Mouse (Mus musculus) brain, embryonic 14.5 days (tissue): Measurements from ENCODE around the gene Pml. TPM values are rescaled to one million over a fixed set of nuclear protein-coding genes. Genes with fewer than 3 reads are reported as not detected.
"Not testable (repeated sequence)": the region's sequence is repeated elsewhere in the genome, so short reads cannot be mapped to it uniquely, and the experiment has no call there.

Source experiments
- DNase-seq: peaks from one replicate; pipeline ENCODE4 v3.0.0-alpha.2; 2011; ENCODE audit warnings: low read depth
- CTCF ChIP-seq: fragments of 200-500 bp; IDR thresholded peaks from 2 replicates; pipeline ENCODE4 v1.5.1; 2012; ENCODE audit warnings: inconsistent platforms, mild to moderate bottlenecking, moderate library complexity, borderline replicate concordance; ENCODE audit not compliant: insufficient read depth, insufficient read length; ENCODE audit errors: extremely low read depth
- POLR2A ChIP-seq: fragments of 200-500 bp; IDR thresholded peaks from 2 replicates; pipeline ENCODE4 v1.6.1; 2012; ENCODE audit warnings: mild to moderate bottlenecking, inconsistent platforms, borderline replicate concordance; ENCODE audit not compliant: poor library complexity, insufficient read depth, insufficient read length, severe bottlenecking; ENCODE audit errors: extremely low read depth
- polyA plus RNA-seq: library from polyadenylated mRNA; depleted of rRNA; stranded (reverse); fragments of >200 nt; gene quantifications from 2 replicates; pipeline ENCODE4 v1.2.3, GENCODE M21; 2012

Pml gene
- polyA plus RNA-seq, 1 experiment = 7.1 TPM

DNA sequence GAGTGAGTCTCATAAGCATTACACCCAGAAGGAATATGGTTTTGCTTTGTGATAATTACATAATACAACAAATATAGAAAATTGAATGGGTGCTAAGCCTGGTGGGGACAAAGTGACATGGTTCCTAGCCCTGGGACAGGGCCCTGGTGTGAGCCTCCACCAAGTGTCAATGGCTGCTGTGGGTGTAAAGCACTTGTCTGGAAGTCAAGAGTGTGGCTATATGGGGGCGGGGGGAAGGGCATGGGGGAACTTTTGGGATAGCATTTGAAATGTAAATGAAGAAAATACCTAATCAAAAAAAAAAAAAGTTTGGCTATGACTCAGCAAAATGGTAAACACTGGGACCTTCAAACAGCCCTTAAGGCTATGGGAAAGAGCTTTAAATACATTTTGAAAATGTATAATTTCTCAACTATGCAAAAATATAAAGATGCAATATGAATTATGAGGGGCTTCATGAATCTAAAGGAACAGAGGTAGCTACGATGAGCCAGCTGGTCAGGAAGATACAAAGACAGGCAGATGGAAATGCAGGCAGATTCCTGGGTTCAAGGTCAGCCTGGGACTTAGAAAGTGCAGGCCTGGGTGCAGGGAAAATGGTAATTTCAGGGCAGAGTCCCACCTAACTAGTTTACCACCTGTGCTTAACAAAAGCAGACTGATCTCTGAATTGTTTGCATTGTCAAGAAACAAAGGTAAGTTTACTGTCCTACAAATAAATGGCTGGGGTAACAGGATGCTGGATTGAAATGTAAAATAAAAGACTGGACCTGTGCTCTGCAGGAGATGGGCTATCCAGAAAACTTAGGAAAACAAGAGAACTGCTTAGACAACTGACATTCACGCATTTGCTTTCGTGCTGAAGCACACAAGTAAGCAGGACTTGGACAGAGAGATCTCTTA lies 29.5 kb upstream of the Pml start:
- no peak for DNase-seq
- no peak for TF ChIP-seq CTCF

DNA sequence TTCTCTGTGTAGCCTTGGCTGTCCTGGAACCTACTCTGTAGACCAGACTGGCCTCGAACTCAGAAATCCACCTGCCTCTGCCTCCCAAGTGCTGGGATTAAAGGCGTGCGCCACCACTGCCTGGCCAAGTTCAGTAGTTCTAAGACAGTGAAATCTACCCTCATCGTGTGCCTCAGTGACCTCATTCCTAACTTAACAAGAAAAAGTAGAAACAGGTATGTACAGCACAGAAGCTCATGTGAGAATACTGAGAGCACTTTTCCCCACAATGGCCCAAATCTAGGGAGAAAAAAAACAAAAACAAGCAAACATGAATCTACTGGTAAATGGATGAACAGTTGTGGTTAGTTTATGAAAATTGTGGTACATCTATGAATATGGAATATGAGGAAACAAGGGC lies 28.7 kb upstream of the Pml start:
- TF ChIP-seq POLR2A (no peak), CTCF (no peak)
- DNase-seq = no peak

DNA sequence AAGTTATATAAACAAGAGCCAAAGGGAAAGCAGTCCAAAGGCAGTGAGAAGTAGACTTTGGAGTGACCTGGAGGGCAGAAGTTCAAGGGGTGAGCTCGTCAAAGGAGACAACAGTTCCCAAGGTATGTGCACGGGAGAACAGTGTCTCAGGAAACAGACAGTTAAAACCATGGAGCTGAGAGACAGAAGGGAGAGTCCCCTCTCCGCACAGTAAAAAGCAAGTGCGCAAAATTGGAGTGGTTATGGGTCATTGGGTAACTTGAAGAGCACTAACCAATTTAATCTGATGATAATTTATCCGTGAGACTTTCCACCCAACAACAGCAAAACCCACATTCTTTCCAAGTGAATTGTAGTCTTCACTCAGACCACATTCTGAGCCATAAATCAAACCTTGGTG lies 26.8 kb upstream of the Pml start:
- DNase-seq = no peak
- TF ChIP-seq CTCF = no peak
- no peak for TF ChIP-seq POLR2A

DNA sequence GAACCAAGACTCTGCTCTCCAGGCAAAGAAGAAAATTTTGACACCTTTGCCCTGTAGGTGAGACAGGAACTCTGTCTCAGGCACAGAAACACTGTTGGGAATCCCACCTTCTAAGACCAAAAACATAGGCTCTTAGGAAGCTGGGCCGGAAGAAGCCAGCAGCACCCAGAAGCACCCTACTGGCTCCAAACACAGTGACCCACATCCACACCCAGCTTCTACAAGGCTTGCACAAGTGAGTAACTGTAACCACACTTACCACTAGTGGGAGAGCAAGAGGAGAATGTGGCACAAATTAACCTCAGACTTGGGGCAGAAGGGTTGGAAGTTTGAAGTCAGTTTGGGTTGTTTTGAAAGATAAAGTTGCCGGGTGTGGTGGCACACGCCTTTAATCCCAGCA lies 26.2 kb upstream of the Pml start:
- TF ChIP-seq CTCF (no peak), POLR2A (no peak)

DNA sequence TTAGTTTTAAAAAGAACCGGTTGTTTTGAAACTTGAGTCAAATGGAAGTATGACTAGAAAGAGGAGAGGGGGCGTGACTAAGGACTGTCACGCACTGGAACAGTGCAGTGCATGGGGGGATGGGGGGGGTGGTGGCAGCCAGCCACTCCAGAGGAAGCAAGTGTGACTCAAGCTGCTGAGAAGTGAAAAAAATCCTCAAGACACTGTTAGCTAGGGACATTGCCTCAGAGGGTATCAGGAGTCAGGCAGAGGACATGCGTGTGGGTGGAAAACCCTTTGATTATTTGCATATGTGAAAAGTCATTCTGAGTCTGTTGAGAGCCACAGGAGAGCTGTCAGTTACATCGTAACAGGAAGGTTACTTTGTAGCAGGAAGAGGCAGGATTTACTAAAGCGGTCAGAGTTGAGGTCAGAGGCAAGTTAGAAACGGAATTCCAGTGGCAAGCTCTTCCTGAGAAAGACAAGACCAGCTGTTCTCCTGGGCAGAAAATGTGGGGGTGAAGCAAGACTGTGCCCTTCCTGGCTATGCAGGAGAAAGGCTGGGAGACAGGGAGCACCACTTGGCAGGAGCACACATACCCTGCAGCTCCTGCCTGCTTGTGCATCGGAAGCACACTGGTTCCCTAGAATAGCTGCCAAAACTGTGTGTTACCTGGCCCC lies 25.7 kb upstream of the Pml start:
- DNase-seq = peak; percentile 61
- TF ChIP-seq POLR2A (no peak), CTCF (no peak)

More for the DNA sequence above, 26.2 kb upstream of the Pml start:
- DNase-seq = no peak

DNA sequence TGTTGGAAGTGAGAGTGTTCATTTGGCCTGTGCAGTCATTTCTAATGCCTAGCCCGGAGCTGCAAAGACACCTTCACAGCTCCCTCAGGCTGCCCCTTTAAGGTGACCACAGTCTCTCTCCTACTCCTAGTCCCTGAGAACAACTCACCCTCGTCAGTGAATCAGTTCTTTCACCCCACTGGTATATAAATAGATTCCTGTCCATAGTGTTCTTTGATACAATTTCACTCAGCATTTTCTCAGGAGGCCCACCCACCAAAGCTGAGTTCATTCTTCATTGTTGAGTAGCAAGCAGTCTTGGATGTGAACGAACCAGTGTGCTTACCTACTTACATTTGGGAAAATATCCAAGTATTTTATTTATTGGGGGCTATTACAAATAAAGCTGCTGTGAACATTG lies 25.0 kb upstream of the Pml start:
- no peak for DNase-seq
- no peak for TF ChIP-seq CTCF
- TF ChIP-seq POLR2A = no peak

DNA sequence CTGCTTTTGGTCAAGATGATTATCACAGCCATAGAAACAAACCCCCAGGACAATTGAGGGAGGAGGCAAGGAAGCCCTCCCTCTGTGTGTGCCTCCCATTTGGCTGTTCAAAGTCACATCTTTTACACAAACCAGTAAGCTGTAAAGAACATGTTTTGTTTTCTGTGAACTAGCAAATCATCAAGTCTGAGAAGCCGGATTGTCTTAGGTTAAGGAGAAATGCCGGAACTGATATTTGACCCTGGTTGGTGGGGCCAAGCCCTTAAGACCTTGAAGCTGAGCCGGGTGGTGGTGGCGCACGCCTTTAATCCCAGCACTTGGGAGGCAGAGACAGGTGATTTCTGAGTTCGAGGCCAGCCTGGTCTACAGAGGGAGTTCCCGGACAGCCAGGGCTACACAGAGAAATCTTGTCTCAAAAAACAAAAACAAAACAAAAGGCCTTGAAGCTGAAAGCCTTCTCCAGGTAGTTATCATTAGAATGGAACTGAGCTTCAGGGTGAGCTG lies 24.6 kb upstream of the Pml start:
- TF ChIP-seq POLR2A = no peak
- no peak for TF ChIP-seq CTCF
- DNase-seq = no peak

DNA sequence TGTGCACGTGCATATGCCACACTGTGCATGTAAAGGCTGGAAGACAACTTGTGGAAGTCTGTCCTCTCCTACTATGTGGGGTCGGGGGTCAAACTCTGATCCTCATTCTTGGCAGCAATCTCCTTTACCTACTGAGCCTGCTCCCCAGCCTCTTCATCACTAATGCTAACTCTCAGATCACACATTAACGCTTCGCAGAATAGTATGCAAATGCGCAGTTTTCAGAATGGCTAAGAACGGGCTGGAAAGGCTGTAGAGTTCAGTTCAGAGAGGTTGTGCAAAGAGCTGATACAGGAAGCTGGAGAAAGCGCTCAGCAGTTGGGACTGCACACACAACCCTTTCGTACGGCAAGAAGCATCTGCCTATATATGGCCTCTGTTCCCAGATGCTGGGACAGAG lies 23.3 kb upstream of the Pml start:
- no peak for TF ChIP-seq CTCF
- TF ChIP-seq POLR2A = no peak
- no peak for DNase-seq

DNA sequence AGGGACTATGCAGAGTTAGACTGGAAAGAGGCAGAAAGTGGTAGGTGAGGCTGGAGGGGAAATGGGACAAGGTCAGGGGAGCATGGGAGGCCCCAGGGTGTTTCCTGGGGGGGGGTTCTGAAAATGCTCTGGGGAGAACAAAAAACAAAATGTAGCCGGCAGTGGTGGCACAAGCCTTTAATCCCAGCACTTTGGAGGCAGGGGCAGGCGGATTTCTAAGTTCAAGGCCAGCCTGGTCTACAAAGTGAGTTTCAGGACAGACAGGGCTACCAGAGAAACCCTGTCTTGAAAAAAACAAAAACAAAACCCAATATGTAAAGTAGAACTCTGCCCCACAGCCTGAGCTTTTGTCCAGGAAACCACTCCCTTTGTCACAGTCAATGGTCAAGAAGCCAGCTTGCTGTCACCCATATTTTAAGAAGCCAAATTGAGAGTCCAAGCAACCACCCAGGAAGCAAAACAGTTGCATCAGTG lies 22.5 kb upstream of the Pml start:
- TF ChIP-seq POLR2A (no peak), CTCF (no peak)
- no peak for DNase-seq

DNA sequence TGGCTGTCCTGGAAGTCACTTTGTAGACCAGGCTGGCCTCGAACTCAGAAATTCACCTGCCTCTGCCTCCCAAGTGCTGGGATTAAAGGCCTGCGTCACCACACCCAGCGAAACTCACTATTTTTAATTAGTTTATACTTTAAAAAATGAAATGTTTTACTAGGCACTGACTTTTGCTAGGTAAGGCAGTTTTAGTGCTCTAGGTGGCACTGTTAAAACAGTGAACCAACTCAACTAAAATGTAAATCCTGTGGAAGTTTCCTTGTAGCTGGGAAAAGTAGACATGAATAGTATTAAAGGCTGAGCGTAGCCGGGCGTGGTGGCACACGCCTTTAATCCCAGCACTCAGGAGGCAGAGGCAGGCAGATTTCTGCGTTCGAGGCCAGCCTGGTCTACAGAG lies 22.0 kb upstream of the Pml start:
- not testable (repeated sequence) for DNase-seq

DNA sequence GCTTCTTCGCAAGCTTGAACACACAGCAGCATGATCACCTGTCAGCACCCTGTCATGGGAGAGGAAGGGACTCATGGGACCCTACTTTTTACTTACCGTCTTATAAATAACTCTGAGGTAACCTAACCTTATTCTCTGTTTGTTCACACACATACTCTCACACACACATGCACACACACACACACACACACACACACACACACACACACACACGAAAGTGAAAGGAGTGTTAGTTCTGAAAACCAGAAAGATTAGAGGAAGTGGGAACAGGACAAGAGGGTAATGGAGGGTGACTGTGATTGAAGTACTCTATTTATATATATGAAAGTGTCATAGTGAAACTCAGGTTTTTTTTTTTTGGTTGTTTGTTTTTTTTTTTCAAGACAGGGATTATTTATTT lies 21.5 kb upstream of the Pml start:
- no peak for TF ChIP-seq POLR2A
- no peak for TF ChIP-seq CTCF
- no peak for DNase-seq

DNA sequence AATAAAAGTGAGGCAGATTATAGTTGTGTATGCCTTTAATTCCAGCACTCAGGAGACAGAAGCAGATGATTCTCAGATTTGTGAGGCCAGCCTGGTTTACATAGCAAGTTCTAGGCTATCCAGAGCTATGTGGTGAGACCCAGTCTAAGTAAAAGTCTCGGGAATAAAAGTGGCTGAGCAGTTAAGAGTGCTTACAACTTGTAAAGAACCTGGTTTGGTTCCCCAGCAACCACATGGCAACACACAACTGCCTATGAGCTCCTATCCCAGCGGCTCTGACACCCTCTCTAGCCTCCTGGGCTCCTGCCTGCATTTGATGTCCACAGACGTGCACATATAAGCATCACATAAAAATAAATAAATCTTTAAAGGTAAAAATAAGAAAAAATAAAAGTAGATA lies 20.5 kb upstream of the Pml start:
- no peak for DNase-seq
- TF ChIP-seq POLR2A (no peak), CTCF (no peak)
